Mouse (Mus musculus) ES-Bruce4 (cell line): Measurements from ENCODE around the gene Agl.

Experiments
- CTCF ChIP-seq: IDR thresholded peaks from one replicate; pipeline ENCODE4 v1.8.1; 2011; ENCODE audit warnings: low read depth, low read length
- EP300 ChIP-seq: IDR thresholded peaks from 2 replicates; pipeline ENCODE4 v1.6.1; 2011; ENCODE audit warnings: low read depth, low read length; ENCODE audit not compliant: insufficient read depth
- POLR2A ChIP-seq: IDR thresholded peaks from one replicate; pipeline ENCODE4 v1.8.1; 2011; ENCODE audit warnings: low read length; ENCODE audit not compliant: insufficient read depth

- TF ChIP-seq POLR2A (no peak), CTCF (no peak), EP300 (no peak)
These were observed 67.0 kb downstream of the Agl start for GRCm38 (mm10) chr3:116740963-116741362.
